Mouse (Mus musculus) midbrain, embryonic 13.5 days (tissue): ENCODE data around the gene Sash1. TPM values are rescaled to one million over a fixed set of nuclear protein-coding genes. Genes with fewer than 3 reads are reported as not detected.
A peak's percentile ranks its signal among the peaks of the same experiment; 100 is the strongest.

Source experiments
- ATAC-seq: fragments of 200-750 bp; cut with Nextera tagmentation; 2 replicates; pipeline ENCODE4 v1.8.0; 2017; ENCODE audit warnings: mild to moderate bottlenecking, moderate TSS enrichment, moderate library complexity
- H3K27ac ChIP-seq: fragments of 300-500 bp; sonication (generic); 2 replicates; pipeline ENCODE4 v1.5.1; 2015; ENCODE audit warnings: inconsistent platforms, mild to moderate bottlenecking, moderate library complexity
- H3K27me3 ChIP-seq: fragments of 300-500 bp; sonication (generic); 2 replicates; pipeline ENCODE4 v1.6.1; 2015; ENCODE audit warnings: mild to moderate bottlenecking, inconsistent platforms
- H3K36me3 ChIP-seq: fragments of 300-500 bp; sonication (generic); 2 replicates; pipeline ENCODE4 v1.6.1; 2015; ENCODE audit warnings: mild to moderate bottlenecking, inconsistent platforms
- H3K4me1 ChIP-seq: fragments of 300-500 bp; sonication (generic); replicated peaks from 2 replicates; pipeline ENCODE4 v1.6.1; 2015; ENCODE audit warnings: inconsistent platforms
- H3K4me2 ChIP-seq: fragments of 300-500 bp; sonication (generic); replicated peaks from 2 replicates; pipeline ENCODE4 v1.6.1; 2015; ENCODE audit warnings: moderate library complexity, mild to moderate bottlenecking, inconsistent platforms
- H3K4me3 ChIP-seq: fragments of 300-500 bp; sonication (generic); replicated peaks from 2 replicates; pipeline ENCODE4 v1.5.1; 2015; ENCODE audit warnings: mild to moderate bottlenecking, inconsistent platforms
- H3K9ac ChIP-seq: fragments of 300-500 bp; sonication (generic); replicated peaks from 2 replicates; pipeline ENCODE4 v1.6.1; 2015; ENCODE audit warnings: mild to moderate bottlenecking, inconsistent platforms
- H3K9me3 ChIP-seq: fragments of 300-500 bp; sonication (generic); 2 replicates; pipeline ENCODE4 v1.6.1; 2016; ENCODE audit warnings: mild to moderate bottlenecking, inconsistent platforms
- WGBS: fragments of 180-500 bp; shearing (Covaris S2); methylation state at CpG from one replicate; pipeline ENCODE4 v1.1.7; 2015; 5-methylcytosine and 5-hydroxymethylcytosine counted together
- polyA plus RNA-seq: library from polyadenylated mRNA; unstranded; fragments of >200 nt; fragmentation: Nextera tagmentation; extraction: Ambion mirVana; gene quantifications from 2 replicates; pipeline ENCODE4 v1.2.1, GENCODE M21; 2015

Gene Sash1
- polyA plus RNA-seq, 1 experiment from 2014 or later: 4.5 TPM

DNA sequence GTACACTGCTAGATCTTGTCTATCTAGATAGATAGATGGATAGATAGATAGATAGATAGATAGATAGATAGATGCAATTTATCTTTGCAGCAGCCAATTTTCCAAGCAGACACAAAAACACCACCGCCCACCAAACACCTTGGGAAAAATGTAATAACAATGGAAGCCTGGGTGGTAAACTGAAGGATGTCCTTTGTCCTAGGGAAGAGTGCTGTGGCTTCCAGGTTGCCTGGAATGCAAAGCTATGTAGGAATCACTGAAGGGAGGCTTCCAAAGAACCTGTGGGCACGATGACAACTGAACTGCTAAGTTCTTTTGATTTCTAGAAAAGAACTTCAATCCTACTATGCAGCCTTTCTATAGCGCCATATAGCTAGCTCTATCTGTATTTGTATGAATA lies 13.1 kb downstream of the Sash1 start:
- Histone ChIP-seq H3K4me3 (no peak overlapping the region), H3K9me3 (no peaks in the 10 kb centered on the region), H3K27me3 (no peaks in the 10 kb centered on the region), H3K9ac (no peak overlapping the region), H3K4me1 (no peaks in the 10 kb centered on the region), H3K36me3 (no peaks in the 10 kb centered on the region), H3K4me2 (no peak overlapping the region), H3K27ac (no peak overlapping the region)
- ATAC-seq: no peak
- WGBS: 88% methylated on average over 3 of the region's 3 CpGs

- no peaks in the 10 kb centered on the region for H3K4me1 ChIP-seq
- no peak for ATAC-seq
- H3K27me3 ChIP-seq: no peaks in the 10 kb centered on the region
- H3K4me3 ChIP-seq: no peak overlapping the region
- no peak overlapping the region for H3K27ac ChIP-seq
- no peaks in the 10 kb centered on the region for H3K9me3 ChIP-seq
- no peaks in the 10 kb centered on the region for H3K36me3 ChIP-seq
- H3K9ac ChIP-seq: no peak overlapping the region
- H3K4me2 ChIP-seq: no peak overlapping the region
- 86% methylated on average over 1 of the region's 1 CpGs for WGBS
These were observed 13.9 kb downstream of the Sash1 start for GRCm38 (mm10) chr10:8871935-8872334.

DNA sequence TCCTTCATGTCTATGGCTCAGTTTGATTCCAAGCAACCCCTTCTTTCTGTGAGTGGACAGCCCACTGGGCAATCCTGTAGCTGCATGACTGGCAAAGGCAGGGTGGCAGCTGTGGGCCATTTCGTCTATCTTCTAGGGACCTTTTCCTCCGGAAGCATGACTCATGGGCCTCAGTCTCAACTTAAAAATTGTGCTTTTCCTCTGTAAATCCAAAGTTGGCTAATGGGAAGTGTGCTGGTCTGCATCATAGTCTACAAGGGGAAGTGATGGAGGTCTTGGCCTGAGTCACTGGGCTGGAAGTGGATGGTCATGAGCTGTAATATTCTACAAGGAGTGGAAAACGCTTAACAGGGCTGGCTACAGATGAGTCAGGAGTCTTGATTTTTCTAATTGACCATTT lies 15.5 kb downstream of the Sash1 start:
- Histone ChIP-seq H3K4me1 (no peaks in the 10 kb centered on the region), H3K27me3 (no peaks in the 10 kb centered on the region), H3K27ac (no peak overlapping the region), H3K9me3 (no peaks in the 10 kb centered on the region), H3K4me3 (no peak overlapping the region), H3K9ac (no peak overlapping the region), H3K36me3 (no peaks in the 10 kb centered on the region), H3K4me2 (no peak overlapping the region)
- ATAC-seq: no peak
- WGBS: 93% methylated on average over 3 of the region's 3 CpGs

DNA sequence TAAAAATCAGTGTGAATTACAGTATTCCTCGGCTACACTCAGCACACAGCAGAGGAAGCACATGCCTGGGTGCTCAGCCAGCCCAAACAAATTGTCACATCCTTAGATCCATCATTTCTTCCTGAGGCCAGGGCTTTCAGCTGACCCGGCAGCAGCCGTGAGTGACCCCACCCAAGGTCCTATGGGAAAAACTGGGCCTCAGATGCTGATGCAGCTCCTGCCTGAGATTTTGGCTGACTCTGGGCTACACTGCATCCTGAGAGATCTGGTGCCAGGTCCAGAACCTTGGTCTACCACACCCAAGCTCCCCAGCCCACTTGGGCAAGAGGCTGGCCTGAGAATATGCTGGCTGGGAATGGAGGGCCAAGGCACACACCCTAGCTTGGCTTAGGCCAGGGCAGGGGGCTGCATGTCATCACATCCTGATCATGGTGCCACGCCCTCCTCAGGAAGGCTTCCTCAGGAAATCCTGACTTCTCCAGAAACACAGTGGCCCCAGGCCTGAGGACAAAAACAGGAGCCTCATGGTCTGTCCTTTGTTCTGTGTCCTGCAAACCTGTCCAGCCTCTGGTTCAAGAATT lies 19.7 kb downstream of the Sash1 start:
- no peak overlapping the region for H3K4me2 ChIP-seq
- no peaks in the 10 kb centered on the region for H3K4me1 ChIP-seq
- no peaks in the 10 kb centered on the region for H3K36me3 ChIP-seq
- ATAC-seq: no peak
- no peak overlapping the region for H3K27ac ChIP-seq
- 79% methylated on average over 4 of the region's 4 CpGs for WGBS
- H3K9me3 ChIP-seq: no peaks in the 10 kb centered on the region
- no peak overlapping the region for H3K9ac ChIP-seq
- no peak overlapping the region for H3K4me3 ChIP-seq
- H3K27me3 ChIP-seq: no peaks in the 10 kb centered on the region

- ATAC-seq: no peak
- no peak overlapping the region for H3K9ac ChIP-seq
- no peak overlapping the region for H3K4me3 ChIP-seq
- H3K36me3 ChIP-seq: no peaks in the 10 kb centered on the region
- no peaks in the 10 kb centered on the region for H3K27me3 ChIP-seq
- H3K27ac ChIP-seq: no peak overlapping the region
- H3K9me3 ChIP-seq: no peaks in the 10 kb centered on the region
- H3K4me1 ChIP-seq: no peaks in the 10 kb centered on the region
- 80% methylated on average over 9 of the region's 9 CpGs for WGBS
- H3K4me2 ChIP-seq: no peak overlapping the region
These were observed 25.2 kb downstream of the Sash1 start for GRCm38 (mm10) chr10:8860655-8861054.

- no peak overlapping the region for H3K9ac ChIP-seq
- no peaks in the 10 kb centered on the region for H3K27me3 ChIP-seq
- no peak for ATAC-seq
- H3K36me3 ChIP-seq: no peaks in the 10 kb centered on the region
- H3K4me1 ChIP-seq: no peaks in the 10 kb centered on the region
- no peaks in the 10 kb centered on the region for H3K9me3 ChIP-seq
- H3K4me3 ChIP-seq: no peak overlapping the region
- H3K27ac ChIP-seq: no peak overlapping the region
- no peak overlapping the region for H3K4me2 ChIP-seq
- WGBS: 95% methylated on average over 7 of the region's 7 CpGs
These were observed 27.2 kb downstream of the Sash1 start for GRCm38 (mm10) chr10:8858718-8859117.

DNA sequence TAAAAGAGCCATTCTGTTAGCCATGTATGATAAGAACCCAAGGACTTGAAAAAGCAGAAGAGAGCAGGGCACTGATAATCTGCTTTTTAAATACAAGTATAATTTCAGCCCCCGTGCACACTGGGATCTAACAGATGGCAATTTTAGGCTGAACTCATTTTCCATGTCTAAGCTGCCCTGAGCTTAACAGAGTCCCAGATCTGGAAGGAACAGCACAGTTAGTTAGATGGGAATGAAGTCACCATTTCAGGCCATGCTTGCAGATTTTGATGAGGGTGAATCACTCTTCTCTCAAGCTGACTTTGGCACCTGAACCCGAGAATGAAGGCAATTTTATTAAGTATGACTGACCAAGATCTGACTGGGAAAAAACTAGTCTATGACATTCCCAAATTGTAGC lies 28.9 kb downstream of the Sash1 start:
- ATAC-seq: no peak
- Histone ChIP-seq H3K27ac (no peak overlapping the region), H3K9me3 (no peaks in the 10 kb centered on the region), H3K9ac (no peak overlapping the region), H3K27me3 (no peaks in the 10 kb centered on the region), H3K36me3 (no peaks in the 10 kb centered on the region), H3K4me2 (no peak overlapping the region), H3K4me3 (no peak overlapping the region), H3K4me1 (no peaks in the 10 kb centered on the region)
- 80% methylated on average over 2 of the region's 2 CpGs for WGBS

DNA sequence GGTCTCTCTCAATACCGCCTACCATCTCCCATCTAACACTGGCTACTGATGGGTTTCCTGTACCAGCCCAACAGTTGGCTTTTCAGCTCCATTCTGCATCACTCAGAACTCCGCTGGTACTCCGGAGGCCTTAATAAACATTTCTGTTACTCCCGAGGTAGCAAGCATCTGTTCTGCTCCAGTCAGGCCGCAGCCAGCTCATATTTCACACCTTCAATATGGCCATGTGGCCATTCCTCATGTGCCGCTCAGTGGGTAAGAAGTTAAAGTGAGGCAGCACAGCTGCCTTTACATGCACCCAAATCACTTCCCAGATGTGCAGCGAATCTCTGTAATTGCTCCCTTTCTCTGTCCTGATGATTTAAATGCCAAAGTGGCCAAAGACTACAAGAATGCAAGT lies 32.5 kb downstream of the Sash1 start:
- ATAC-seq: no peak
- Histone ChIP-seq H3K4me3 (no peak overlapping the region), H3K9ac (no peak overlapping the region), H3K27ac (no peak overlapping the region), H3K27me3 (no peaks in the 10 kb centered on the region), H3K4me1 (0 out of 2 replicates have a peak, but pooled peaks cover 3% of the 10 kb centered on the region), H3K4me2 (no peak overlapping the region), H3K9me3 (no peaks in the 10 kb centered on the region), H3K36me3 (no peaks in the 10 kb centered on the region)
- 93% methylated on average over 7 of the region's 7 CpGs for WGBS

DNA sequence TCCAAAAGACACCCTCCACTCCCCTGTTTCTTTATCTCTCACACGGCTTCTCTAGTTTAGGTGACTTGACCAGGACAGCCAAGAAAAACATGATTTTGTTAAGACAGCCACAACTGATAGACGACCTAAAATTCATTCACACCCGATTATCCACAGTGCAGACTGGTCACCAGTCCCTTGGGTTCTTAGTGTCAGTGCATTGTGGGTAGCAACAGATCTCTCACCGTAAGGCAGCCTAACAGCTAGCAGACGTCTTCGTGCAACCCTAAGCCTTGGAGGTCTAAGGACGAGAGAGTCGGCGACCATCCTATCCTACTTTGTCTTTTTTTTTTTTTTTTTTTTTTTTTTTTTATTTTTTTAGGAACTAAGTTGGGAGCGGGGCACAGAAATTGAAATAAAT lies 34.2 kb downstream of the Sash1 start:
- WGBS: 94% methylated on average over 10 of the region's 10 CpGs
- no peaks in the 10 kb centered on the region for H3K27me3 ChIP-seq
- no peak overlapping the region for H3K4me3 ChIP-seq
- H3K9me3 ChIP-seq: no peaks in the 10 kb centered on the region
- no peaks in the 10 kb centered on the region for H3K36me3 ChIP-seq
- H3K27ac ChIP-seq: no peak overlapping the region
- no peak overlapping the region for H3K4me2 ChIP-seq
- H3K4me1 ChIP-seq: 0 out of 2 replicates have a peak, but pooled peaks cover 3% of the 10 kb centered on the region
- no peak overlapping the region for H3K9ac ChIP-seq
- no peak for ATAC-seq

- Histone ChIP-seq H3K36me3 (no peaks in the 10 kb centered on the region), H3K4me3 (no peak overlapping the region), H3K9me3 (no peaks in the 10 kb centered on the region), H3K4me1 (0 out of 2 replicates have a peak, but pooled peaks cover 9% of the 10 kb centered on the region), H3K9ac (no peak overlapping the region), H3K27me3 (no peaks in the 10 kb centered on the region), H3K4me2 (no peak overlapping the region), H3K27ac (no peak overlapping the region)
- 64% methylated on average over 4 of the region's 4 CpGs for WGBS
- no peak for ATAC-seq
These were observed 37.9 kb downstream of the Sash1 start for GRCm38 (mm10) chr10:8847974-8848373.

- H3K27ac ChIP-seq: no peak overlapping the region
- H3K4me2 ChIP-seq: no peak overlapping the region
- H3K36me3 ChIP-seq: no peaks in the 10 kb centered on the region
- H3K9me3 ChIP-seq: no peaks in the 10 kb centered on the region
- ATAC-seq: no peak
- H3K27me3 ChIP-seq: no peaks in the 10 kb centered on the region
- no peak overlapping the region for H3K9ac ChIP-seq
- 95% methylated on average over 10 of the region's 10 CpGs for WGBS
- no peak overlapping the region for H3K4me3 ChIP-seq
- H3K4me1 ChIP-seq: 0 out of 2 replicates have a peak, but pooled peaks cover 8% of the 10 kb centered on the region
These were observed 39.6 kb downstream of the Sash1 start for GRCm38 (mm10) chr10:8846258-8846657.

- Histone ChIP-seq H3K27me3 (no peaks in the 10 kb centered on the region), H3K9ac (no peak overlapping the region), H3K4me1 (peaks cover 13% of the 10 kb centered on the region; the same call in 1 of the 2 replicates), H3K4me2 (no peak overlapping the region), H3K9me3 (no peaks in the 10 kb centered on the region), H3K4me3 (no peak overlapping the region), H3K36me3 (no peaks in the 10 kb centered on the region), H3K27ac (no peak overlapping the region)
- no peak for ATAC-seq
- WGBS: 89% methylated on average over 2 of the region's 2 CpGs
These were observed 40.6 kb downstream of the Sash1 start for GRCm38 (mm10) chr10:8845230-8845770.

- H3K36me3 ChIP-seq: no peaks in the 10 kb centered on the region
- H3K9me3 ChIP-seq: no peaks in the 10 kb centered on the region
- H3K27me3 ChIP-seq: no peaks in the 10 kb centered on the region
- no peak overlapping the region for H3K9ac ChIP-seq
- H3K4me1 ChIP-seq: peaks cover 18% of the 10 kb centered on the region; the same call in 1 of the 2 replicates
- H3K4me2 ChIP-seq: no peak overlapping the region
- H3K4me3 ChIP-seq: no peak overlapping the region
- ATAC-seq: 0 out of 2 replicates have a peak, but pooled peaks have one; percentile 35
- 69% methylated on average over 3 of the region's 3 CpGs for whole genome bisulfite sequencing
- peak overlapping the region; percentile 30; the same call in 1 of the 2 replicates for H3K27ac ChIP-seq
These were observed 45.9 kb downstream of the Sash1 start for GRCm38 (mm10) chr10:8839956-8840355.
